Mouse (Mus musculus): ENCODE data around the gene Lnx2. TPM values are rescaled to one million over a fixed set of nuclear protein-coding genes. Genes with fewer than 3 reads are reported as not detected.

Lnx2 gene
- total RNA-seq, 2 experiments from 2014 or later = 10.2 to 11.5 TPM

DNA sequence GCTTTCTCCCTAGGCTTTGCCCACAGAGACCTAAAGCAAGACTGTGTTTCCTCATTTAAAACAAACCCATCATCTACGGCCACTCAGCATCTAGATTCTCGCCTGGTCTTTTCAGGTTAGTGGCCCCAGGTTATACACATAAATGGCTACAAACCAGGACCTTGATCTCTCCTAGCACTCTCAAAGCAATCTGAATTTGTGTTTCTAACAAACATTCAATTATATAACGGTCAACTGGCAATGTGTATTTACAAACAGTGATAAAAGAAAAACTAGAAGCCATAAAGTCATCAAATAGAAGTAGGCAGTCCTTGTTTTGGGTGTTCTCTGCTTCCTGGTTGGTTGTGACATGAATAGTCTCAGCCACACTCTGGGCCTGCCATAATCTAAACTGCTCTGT, 22.9 kb downstream of the Lnx2 start:
- DNase-seq (ENCODE audit: low spot score in 2 of 2) = no peak

GRCm38 (mm10) chr5:147053071-147053470, 23.3 kb downstream of the Lnx2 start:
- no peak for DNase-seq (ENCODE audit: low spot score in 2 of 2)

DNA sequence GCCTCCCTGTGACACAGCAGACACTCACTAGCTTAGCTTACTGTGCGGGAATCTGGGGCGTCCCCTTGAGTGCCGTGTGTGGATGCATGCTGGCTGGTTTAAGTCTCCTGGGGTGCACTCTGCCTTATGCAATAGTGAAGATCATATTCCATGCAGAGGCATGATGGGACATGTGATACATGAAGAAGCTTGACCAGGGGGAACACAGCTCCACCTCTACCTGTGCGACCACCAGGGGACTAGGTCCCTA, 24.2 kb downstream of the Lnx2 start:
- no peak for DNase-seq (ENCODE audit: low spot score in 2 of 2)

- no peak for DNase-seq (ENCODE audit: low spot score in 2 of 2)
These were observed 24.7 kb downstream of the Lnx2 start for GRCm38 (mm10) chr5:147051500-147052308.

GRCm38 (mm10) chr5:147050816-147051499, 25.4 kb downstream of the Lnx2 start:
- no peak for DNase-seq (ENCODE audit: low spot score in 2 of 2)

GRCm38 (mm10) chr5:147049544-147050209, 26.7 kb downstream of the Lnx2 start:
- DNase-seq (ENCODE audit: low spot score in 2 of 2) = no peak

GRCm38 (mm10) chr5:147045929-147046328, 30.5 kb downstream of the Lnx2 start:
- no peak for DNase-seq (ENCODE audit: low spot score in 2 of 2)

GRCm38 (mm10) chr5:147045311-147045710, 31.1 kb downstream of the Lnx2 start:
- DNase-seq (ENCODE audit: low spot score in 2 of 2) = no peak

DNA sequence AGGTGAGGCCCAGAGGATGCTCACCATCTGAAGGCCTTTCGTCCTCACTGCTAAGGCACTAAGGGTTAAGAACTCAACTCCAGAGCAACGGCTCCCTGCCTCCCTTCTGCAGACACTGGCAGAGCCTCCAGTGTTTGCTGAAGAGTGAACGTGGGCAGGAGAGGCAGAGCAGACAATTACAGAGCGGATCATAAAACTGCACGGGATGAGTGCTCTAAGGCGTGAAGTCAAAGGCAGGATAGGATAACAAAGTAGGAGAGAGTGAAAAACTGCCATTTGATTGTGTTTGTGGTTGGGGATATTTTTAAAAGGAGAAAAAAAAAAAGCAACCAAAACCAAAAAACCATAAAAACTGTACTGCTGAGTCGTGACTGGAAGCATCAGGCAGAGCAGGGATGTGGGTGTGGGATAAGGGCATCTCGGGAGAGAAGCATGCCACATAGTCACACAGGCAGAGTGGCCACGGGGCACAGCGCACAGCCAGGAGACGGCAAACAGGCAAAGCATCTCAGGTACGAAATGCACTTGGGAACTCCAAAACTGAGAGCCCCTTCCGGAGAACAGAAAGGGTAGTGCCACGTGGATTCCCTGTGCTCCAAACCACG, 33.0 kb downstream of the Lnx2 start:
- no peak for DNase-seq (ENCODE audit: low spot score in 2 of 2)

DNA sequence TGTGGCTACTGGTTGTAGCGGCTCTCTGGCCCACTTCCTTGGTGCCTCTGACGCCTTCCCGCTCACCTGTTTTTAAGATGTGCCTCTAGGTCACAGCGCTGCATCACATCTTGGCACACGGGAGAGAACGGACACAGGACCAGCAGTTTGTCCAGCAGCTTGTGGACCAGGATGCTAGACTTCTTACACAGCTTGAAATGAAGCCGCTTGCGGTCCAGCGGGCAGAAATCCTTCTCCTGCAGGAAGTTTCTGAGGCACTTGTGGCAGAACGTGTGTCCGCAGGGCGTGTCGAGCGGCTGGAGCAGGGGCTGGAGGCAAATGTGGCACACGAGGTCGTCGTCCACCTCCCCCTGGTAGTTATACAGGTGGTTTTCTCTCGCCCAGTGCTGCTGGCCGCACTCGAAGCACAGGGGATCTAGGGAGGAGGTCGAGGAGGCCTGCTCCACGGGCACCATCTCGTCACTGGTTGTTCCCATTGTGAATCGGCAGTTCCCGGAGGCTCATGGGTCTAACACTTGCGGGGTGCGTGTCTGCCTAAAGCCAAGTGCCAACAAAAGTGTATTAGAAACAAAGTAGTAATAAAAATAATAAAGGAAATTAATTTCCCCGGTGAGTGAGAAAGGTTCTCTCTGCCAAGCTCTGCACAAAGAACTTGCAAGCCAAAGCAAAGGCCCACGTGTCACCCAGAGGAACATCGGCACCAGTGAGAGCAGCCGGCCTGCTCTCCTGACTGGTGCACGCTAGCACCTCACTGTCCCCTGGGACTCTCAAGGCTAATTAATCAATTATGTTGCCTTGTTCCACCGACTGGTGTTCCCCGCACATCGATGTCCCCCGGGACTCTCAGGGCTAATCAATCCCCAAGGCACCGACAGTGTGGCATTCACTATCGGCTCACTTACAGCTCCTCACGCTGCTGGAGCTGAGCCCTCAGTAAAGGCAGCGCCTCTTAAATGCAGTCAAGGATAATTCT, 34.1 kb downstream of the Lnx2 start:
- no peak for DNase-seq (ENCODE audit: low spot score in 2 of 2)

DNA sequence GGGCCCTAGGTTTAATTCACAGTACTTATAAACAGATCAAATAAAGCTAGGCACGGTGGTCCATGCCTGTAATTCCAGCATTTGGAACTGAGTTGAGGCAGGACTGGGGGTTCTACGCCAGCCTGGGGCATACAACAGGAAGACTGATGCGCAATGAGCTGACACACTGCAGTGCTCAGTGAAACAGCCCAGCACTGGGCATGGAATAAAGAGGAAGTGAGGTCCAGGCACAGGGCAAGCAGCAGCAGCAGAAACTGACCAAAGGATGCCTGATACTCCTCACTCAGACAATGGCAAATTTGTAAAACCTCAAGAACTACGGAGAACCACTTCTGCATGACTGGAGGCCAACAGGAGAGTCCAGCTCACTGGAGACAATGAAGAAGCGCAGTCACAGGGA, 37.0 kb downstream of the Lnx2 start:
- DNase-seq (ENCODE audit: low spot score in 2 of 2) = no peak

GRCm38 (mm10) chr5:147037601-147038000, 38.8 kb downstream of the Lnx2 start:
- no peak for DNase-seq (ENCODE audit: low spot score in 2 of 2)

- DNase-seq (ENCODE audit: low spot score in 2 of 2) = no peak
These were observed 39.7 kb downstream of the Lnx2 start for GRCm38 (mm10) chr5:147036661-147037060.

- DNase-seq (ENCODE audit: low spot score in 2 of 2) = no peak
These were observed 40.4 kb downstream of the Lnx2 start for GRCm38 (mm10) chr5:147036028-147036427.

DNA sequence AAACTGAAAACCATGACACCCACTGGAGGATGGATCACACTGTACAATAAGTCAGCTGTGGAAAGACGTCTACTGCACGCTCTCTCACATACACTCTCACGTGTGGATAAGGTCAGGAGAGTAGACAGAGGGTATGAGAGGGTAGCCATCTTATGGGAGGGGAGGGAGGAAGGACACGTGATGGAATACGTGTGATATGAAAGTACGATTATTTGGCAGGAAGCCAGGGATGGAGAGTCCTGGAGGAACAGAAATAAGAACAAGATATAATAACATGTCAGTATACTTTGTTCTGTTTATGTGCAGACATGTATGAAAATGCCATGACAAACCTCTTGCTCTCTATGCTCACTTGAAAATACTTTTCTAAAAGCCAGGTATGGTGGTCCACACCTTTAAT, 41.1 kb downstream of the Lnx2 start:
- no peak for DNase-seq (ENCODE audit: low spot score in 2 of 2)

DNA sequence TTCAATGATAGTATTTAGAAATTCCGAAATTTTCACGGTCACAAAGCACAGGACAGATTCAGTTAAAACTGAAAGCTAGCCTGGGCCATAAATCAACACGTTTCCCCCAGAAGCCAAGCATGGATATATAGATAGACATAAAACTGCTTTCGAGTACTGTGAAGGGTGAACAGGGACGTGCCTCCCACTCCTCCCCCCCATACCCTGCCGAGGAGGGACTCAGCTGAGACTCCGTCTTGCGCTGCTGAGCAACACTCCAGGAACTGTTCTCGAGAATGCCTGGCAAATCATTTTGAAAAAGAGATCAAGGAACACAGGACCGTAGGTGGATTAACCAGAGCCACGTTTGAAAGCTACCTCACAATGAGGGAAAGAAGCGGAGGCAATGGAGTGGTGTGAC, 42.1 kb downstream of the Lnx2 start:
- no peak for DNase-seq (ENCODE audit: low spot score in 2 of 2)

GRCm38 (mm10) chr5:147033155-147033554, 43.2 kb downstream of the Lnx2 start:
- no peak for DNase-seq (ENCODE audit: low spot score in 2 of 2)

GRCm38 (mm10) chr5:147031281-147031680, 45.1 kb downstream of the Lnx2 start:
- DNase-seq (ENCODE audit: low spot score in 2 of 2) = no peak

GRCm38 (mm10) chr5:147024331-147025034, 51.9 kb downstream of the Lnx2 start:
- peak in 1 of 2 experiments; percentile 23 for DNase-seq (ENCODE audit: low spot score in 2 of 2)

Measured in adrenal gland, adult 18-20 months (tissue).